Mouse (Mus musculus) stomach, postnatal 0 days (tissue): ENCODE measurements around the gene Rph3a.

Source experiments
- CTCF ChIP-seq: IDR thresholded peaks from 2 replicates; pipeline ENCODE4 v1.5.1; 2016; ENCODE audit warnings: antibody characterized with exemption, low read depth, mild to moderate bottlenecking, moderate library complexity
- EP300 ChIP-seq: optimal IDR thresholded peaks from 2 replicates; pipeline ENCODE3; 2016; ENCODE audit warnings: antibody characterized with exemption

DNA sequence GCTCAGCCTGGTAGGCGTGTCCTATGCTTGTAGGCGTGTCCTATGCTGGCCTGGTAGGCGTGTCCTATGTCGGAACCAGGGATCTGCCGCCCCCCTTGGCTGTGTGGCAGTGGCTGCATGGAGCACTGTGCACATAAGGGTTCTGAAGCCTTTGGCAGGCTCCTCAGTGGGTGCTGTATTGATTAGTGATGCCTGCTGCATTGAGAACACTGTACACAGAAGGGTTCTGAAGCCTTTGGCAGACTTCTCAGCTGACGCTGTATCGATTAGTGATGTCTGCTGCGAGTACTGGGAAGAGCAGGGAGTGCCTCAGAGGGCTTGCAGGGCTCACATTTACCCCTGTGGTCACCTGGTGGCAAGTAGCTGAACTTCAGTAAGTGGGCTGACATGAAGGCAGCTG is 71.3 kb downstream of the Rph3a start:
- TF ChIP-seq CTCF, result peak; percentile 16; the same call in 1 of the 2 replicates
- no peak for TF ChIP-seq EP300
